18 mouse cellular contexts compared by ENCODE assay signal in the genomic region with DNA sequence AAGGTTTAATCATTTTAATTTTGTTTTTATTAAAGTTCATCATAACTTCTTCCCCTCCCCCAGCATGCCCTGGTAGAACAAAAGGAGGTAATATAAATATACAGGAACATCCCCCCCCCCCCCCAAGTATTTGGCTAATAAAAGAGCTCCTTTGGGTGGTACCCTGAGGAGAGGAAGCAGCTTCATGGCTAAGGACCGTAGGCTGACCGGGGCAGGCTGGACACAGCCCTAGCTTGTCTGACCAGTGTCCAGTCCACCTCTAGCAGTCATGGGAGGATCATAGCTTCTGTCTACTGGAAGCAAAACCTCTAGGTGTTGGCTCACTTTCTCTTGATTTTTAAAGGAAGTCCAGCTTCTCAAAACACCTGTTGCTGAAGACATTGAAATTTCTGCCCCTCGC.
"Had no signal": no experiment of that assay in that cellular context is flagged by ENCODE, and none has a peak within 500 bp of the region (broad histone marks: within the 10 kb centered on the region; RNA-seq: fewer than 3 reads in every experiment).

No protein-coding gene starts in this region.

- H3K9ac ChIP-seq: limb, embryonic 12.5 days; limb, embryonic 15.5 days; liver, embryonic 14.5 days; liver, postnatal 0 days; midbrain, embryonic 13.5 days; neural tube, embryonic 13.5 days had no signal

- H3K4me3 ChIP-seq: limb, embryonic 12.5 days; limb, embryonic 15.5 days; megakaryocyte, embryonic 14.5 days; midbrain, embryonic 10.5 days; midbrain, embryonic 13.5 days; myocyte; neural tube, embryonic 13.5 days had no signal

- DNase-seq: kidney, adult 9 months; kidney, postnatal 14 days; kidney, postnatal 4 days; left cerebral cortex, postnatal 4 days; liver, postnatal 0 days; thymus, adult 18-20 months; thymus, postnatal 36 days had no signal

- H3K27ac ChIP-seq: limb, embryonic 12.5 days; liver, embryonic 14.5 days; midbrain, embryonic 10.5 days; neural tube, embryonic 13.5 days had no signal

- ATAC-seq: intestine, postnatal 0 days; liver, postnatal 0 days; midbrain, embryonic 13.5 days; midbrain, embryonic 16.5 days had no signal

- H3K4me2 ChIP-seq: limb, embryonic 12.5 days; limb, embryonic 15.5 days; liver, embryonic 11.5 days; midbrain, embryonic 13.5 days; neural tube, embryonic 13.5 days had no signal

- H3K9me3 ChIP-seq: limb, embryonic 15.5 days; midbrain, embryonic 10.5 days; midbrain, embryonic 13.5 days; neural tube, embryonic 13.5 days had no signal

- H3K27me3 ChIP-seq: limb, embryonic 12.5 days; limb, embryonic 15.5 days; megakaryocyte, embryonic 14.5 days; midbrain, embryonic 13.5 days; neural tube, embryonic 13.5 days had no signal
